Mouse (Mus musculus) limb, embryonic 14.5 days (tissue): ENCODE data around the gene Arhgef28. TPM values are rescaled to one million over a fixed set of nuclear protein-coding genes. Genes with fewer than 3 reads are reported as not detected.

Source experiments
- ATAC-seq: fragments of 200-750 bp; cut with Nextera tagmentation; 2 replicates; pipeline ENCODE4 v1.8.0; 2017; ENCODE audit warnings: low read depth, moderate number of reproducible peaks, moderate TSS enrichment; ENCODE audit not compliant: low FRiP score
- DNase-seq: peaks from one replicate; pipeline ENCODE4 v3.0.0-alpha.2; 2015; ENCODE audit warnings: low spot score
- H3K27ac ChIP-seq: fragments of 300-500 bp; sonication (generic); replicated peaks from 2 replicates; pipeline ENCODE4 v1.5.1; 2014; ENCODE audit warnings: low read depth, mild to moderate bottlenecking, low read length, moderate library complexity, mixed read lengths
- H3K27me3 ChIP-seq: fragments of 300-500 bp; sonication (generic); 2 replicates; pipeline ENCODE4 v1.6.1; 2014; ENCODE audit warnings: low read length, mixed read lengths; ENCODE audit not compliant: control insufficient read depth, insufficient read depth
- H3K36me3 ChIP-seq: fragments of 300-500 bp; sonication (generic); 2 replicates; pipeline ENCODE4 v1.6.1; 2014; ENCODE audit warnings: mild to moderate bottlenecking, low read length, moderate library complexity, mixed read lengths; ENCODE audit not compliant: control insufficient read depth, insufficient read depth
- H3K4me1 ChIP-seq: fragments of 300-500 bp; sonication (generic); 2 replicates; pipeline ENCODE4 v1.6.1; 2014; ENCODE audit warnings: antibody characterized with exemption, low read length, mixed read lengths; ENCODE audit not compliant: control insufficient read depth, insufficient read depth
- H3K4me2 ChIP-seq: fragments of 300-500 bp; sonication (generic); replicated peaks from 2 replicates; pipeline ENCODE4 v1.6.1; 2014; ENCODE audit warnings: low read depth, mild to moderate bottlenecking, low read length, moderate library complexity; ENCODE audit not compliant: severe bottlenecking
- H3K4me3 ChIP-seq: fragments of 300-500 bp; sonication (generic); replicated peaks from 2 replicates; pipeline ENCODE4 v1.5.1; 2014; ENCODE audit warnings: low read length
- H3K9ac ChIP-seq: fragments of 300-500 bp; sonication (generic); 2 replicates; pipeline ENCODE4 v1.6.1; 2014; ENCODE audit warnings: mild to moderate bottlenecking, low read depth, low read length, moderate library complexity; ENCODE audit not compliant: severe bottlenecking
- H3K9me3 ChIP-seq: fragments of 300-500 bp; sonication (generic); 2 replicates; pipeline ENCODE4 v1.6.1; 2016; ENCODE audit warnings: low read length; ENCODE audit not compliant: control insufficient read depth
- POLR2A ChIP-seq: fragments of 200-500 bp; IDR thresholded peaks from 2 replicates; pipeline ENCODE4 v1.8.0; 2012; ENCODE audit warnings: inconsistent platforms, mild to moderate bottlenecking, moderate library complexity, borderline replicate concordance; ENCODE audit not compliant: insufficient read depth, insufficient read length; ENCODE audit errors: extremely low read depth
- WGBS: fragments of 180-500 bp; shearing (Covaris S2); extraction: QIAGEN DNeasy Blood & Tissue Kit; methylation state at CpG from one replicate; pipeline ENCODE4 v1.1.7; 2014; 5-methylcytosine and 5-hydroxymethylcytosine counted together
- polyA plus RNA-seq, 2 experiments: library from polyadenylated mRNA; depleted of rRNA in 1 of 2; stranded (reverse) in 1 of 2; unstranded in 1 of 2; fragments of >200 nt; fragmentation: Nextera tagmentation in 1 of 2; extraction: Ambion mirVana in 1 of 2; gene quantifications; 2 replicates each; pipeline versions ENCODE4 v1.2.1 to v1.2.3; 2012 to 2014

Gene Arhgef28
- polyA plus RNA-seq, 2 experiments: 8.1 to 12.9 TPM

DNA sequence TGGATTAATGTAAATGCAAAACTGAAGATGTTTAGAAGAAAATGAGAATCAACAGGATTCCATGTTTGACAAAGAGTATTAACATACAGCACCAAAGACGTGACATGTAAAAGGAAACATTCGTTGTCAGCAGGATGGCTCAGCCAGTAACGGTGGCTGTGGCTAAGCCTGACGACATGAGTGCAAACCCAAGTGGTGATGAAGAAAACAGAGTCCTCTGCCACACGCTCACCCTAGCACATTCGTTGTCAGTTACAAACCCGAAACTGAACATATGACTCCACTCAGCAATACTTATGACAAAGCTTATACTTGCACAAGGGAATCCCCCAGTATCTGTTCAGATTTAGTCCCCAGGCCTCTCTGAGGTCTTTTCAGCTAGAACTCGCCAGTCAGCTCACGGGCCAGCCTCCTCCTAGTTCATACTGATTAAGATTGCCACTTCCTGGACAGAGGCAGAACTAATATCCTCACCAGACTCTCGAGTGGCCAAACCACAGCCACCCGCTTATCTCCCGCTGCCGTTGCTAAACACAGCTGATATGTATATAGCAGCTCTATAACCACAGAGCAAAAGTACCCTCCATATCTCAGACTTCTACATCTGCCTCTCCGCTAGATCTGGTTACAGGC, 82.0 kb downstream of the Arhgef28 start:
- Histone ChIP-seq H3K27ac (no peak overlapping the region), H3K9ac (no peak overlapping the region), H3K9me3 (no peaks in the 10 kb centered on the region), H3K27me3 (no peaks in the 10 kb centered on the region), H3K36me3 (no peaks in the 10 kb centered on the region), H3K4me1 (no peaks in the 10 kb centered on the region), H3K4me2 (no peak overlapping the region), H3K4me3 (no peak overlapping the region)
- WGBS: 71% methylated on average over 14 of the region's 14 CpGs
- ATAC-seq: no peak
- no peak for DNase-seq
- TF ChIP-seq POLR2A: no peak

DNA sequence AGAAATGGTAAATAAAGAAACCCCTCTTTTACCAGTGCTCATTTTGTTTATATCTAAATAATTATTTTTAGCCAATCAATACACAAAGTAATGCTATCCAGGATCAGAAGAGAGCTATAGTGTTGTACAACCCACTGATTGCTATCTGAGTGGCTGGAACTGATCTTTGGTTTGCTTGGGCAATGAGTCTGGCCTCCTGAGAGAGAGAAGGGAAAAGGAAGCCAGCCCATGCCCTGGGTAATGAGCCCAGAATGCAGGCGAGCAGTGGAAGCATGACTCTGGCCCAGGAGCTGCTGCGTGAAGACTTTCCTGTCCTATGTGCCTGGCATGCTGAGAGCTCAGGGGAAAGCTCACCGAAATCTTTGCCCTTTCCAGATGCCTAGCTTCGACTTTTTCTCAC, 83.5 kb downstream of the Arhgef28 start:
- H3K4me2 ChIP-seq: no peak overlapping the region
- H3K9ac ChIP-seq: no peak overlapping the region
- TF ChIP-seq POLR2A: no peak
- no peak overlapping the region for H3K27ac ChIP-seq
- no peaks in the 10 kb centered on the region for H3K4me1 ChIP-seq
- H3K4me3 ChIP-seq: no peak overlapping the region
- 73% methylated on average over 4 of the region's 4 CpGs for WGBS
- no peaks in the 10 kb centered on the region for H3K9me3 ChIP-seq
- H3K27me3 ChIP-seq: no peaks in the 10 kb centered on the region
- DNase-seq (no peak), ATAC-seq (no peak)
- no peaks in the 10 kb centered on the region for H3K36me3 ChIP-seq

DNA sequence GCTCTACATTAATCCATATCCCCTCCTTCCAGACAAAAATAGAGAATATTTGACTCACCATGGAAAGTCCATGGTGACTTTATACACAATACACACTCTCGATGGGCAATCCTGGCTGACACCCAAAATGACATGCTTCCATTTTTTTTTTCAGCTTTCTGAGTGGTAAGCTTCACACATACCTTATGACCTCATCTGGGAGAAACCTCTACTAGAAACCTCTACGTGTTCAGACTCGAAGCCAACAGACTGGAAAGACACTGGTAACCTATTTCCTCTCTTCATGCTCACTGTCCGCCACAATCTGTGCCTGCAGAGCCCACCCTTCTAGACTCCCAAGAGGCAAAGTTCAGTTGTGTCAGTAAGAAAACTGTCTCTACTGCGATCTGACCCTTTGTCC, 84.2 kb downstream of the Arhgef28 start:
- Histone ChIP-seq H3K36me3 (no peaks in the 10 kb centered on the region), H3K4me2 (no peak overlapping the region), H3K27me3 (no peaks in the 10 kb centered on the region), H3K27ac (no peak overlapping the region), H3K9me3 (no peaks in the 10 kb centered on the region), H3K9ac (no peak overlapping the region), H3K4me1 (0 out of 2 replicates have a peak, but pooled peaks cover 3% of the 10 kb centered on the region), H3K4me3 (no peak overlapping the region)
- TF ChIP-seq POLR2A: no peak
- ATAC-seq (no peak), DNase-seq (no peak)
- 76% methylated on average over 5 of the region's 5 CpGs for WGBS

DNA sequence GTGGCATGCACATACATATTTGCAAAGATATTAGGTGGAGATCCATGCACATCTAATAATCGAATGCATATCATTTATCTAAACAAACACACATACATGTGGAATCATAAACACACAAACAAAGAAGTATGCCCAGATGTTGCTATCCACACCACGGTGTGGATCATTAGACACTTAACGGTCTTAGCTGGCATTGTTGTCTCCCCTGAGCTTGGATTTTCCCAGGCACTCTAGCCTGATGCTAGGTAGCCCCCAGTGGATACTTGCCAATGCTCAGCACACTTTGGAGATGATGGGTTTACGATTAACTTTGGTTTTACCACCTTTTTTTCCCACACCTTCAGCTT, 85.1 kb downstream of the Arhgef28 start:
- H3K27ac ChIP-seq: no peak overlapping the region
- no peak for TF ChIP-seq POLR2A
- no peaks in the 10 kb centered on the region for H3K27me3 ChIP-seq
- DNase-seq (no peak), ATAC-seq (no peak)
- H3K9me3 ChIP-seq: no peaks in the 10 kb centered on the region
- H3K4me3 ChIP-seq: no peak overlapping the region
- WGBS: 88% methylated on average over 4 of the region's 4 CpGs
- H3K9ac ChIP-seq: no peak overlapping the region
- 0 out of 2 replicates have a peak, but pooled peaks cover 3% of the 10 kb centered on the region for H3K4me1 ChIP-seq
- H3K36me3 ChIP-seq: no peaks in the 10 kb centered on the region
- no peak overlapping the region for H3K4me2 ChIP-seq

DNA sequence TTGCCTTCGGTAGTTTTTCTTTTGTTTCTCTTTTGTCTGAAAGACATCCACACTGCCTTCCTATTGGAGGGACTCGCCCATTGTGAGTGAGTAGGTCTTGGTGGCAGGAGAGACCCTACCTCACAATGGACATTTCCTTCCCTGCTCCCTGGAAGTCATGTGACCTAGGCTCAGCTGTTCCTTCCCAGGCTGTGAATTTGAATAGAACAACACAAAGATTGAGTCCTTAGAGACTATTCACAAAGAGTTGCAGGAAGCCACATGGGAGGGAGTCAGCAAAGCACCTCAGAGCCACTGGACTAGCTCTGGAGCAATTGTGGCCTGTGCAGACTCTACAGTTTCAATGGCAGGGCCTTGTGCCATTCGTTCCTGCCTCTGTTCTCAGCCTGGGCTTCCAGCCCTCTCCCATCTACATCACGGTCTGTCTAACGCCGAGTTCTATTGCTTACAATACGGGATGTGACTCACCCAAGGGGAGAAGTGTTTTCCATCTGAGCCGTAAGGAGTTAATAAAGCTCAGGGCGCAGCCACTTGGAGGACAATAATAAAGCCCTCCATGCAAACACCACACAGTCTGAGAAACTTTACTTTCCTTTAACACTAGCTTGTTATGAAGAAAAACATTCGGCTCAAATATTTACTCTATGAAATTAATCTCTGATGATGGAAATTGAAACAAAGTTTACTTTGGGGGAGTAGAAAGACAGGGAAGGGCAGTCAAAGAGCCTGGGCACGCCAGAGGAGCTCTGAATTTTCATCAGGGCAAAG, 85.7 kb downstream of the Arhgef28 start:
- ATAC-seq: no peak
- DNase-seq: no peak
- H3K27ac ChIP-seq: no peak overlapping the region

More for the DNA sequence above, 85.7 kb downstream of the Arhgef28 start:
- Histone ChIP-seq H3K4me1 (0 out of 2 replicates have a peak, but pooled peaks cover 3% of the 10 kb centered on the region), H3K4me2 (no peak overlapping the region), H3K9ac (no peak overlapping the region), H3K36me3 (no peaks in the 10 kb centered on the region), H3K9me3 (no peaks in the 10 kb centered on the region), H3K4me3 (no peak overlapping the region), H3K27me3 (no peaks in the 10 kb centered on the region)
- no peak for TF ChIP-seq POLR2A
- WGBS: 75% methylated on average over 11 of the region's 11 CpGs
